Mouse (Mus musculus) midbrain, embryonic 11.5 days (tissue): ENCODE data around the gene Ggct. TPM values are rescaled to one million over a fixed set of nuclear protein-coding genes. Genes with fewer than 3 reads are reported as not detected.

ENCODE experiments used
- ATAC-seq: fragments of 200-750 bp; cut with Nextera tagmentation; 2 replicates; pipeline ENCODE4 v1.8.0; 2017; ENCODE audit warnings: moderate TSS enrichment, moderate library complexity; ENCODE audit not compliant: low FRiP score
- DNase-seq: peaks from one replicate; pipeline ENCODE4 v3.0.0; 2015; ENCODE audit warnings: low spot score; ENCODE audit errors: missing footprints
- H3K27ac ChIP-seq: fragments of 300-500 bp; sonication (generic); 2 replicates; pipeline ENCODE4 v1.5.1; 2014; ENCODE audit warnings: low read depth, low read length
- H3K27me3 ChIP-seq: fragments of 300-500 bp; sonication (generic); 2 replicates; pipeline ENCODE4 v1.6.1; 2014; ENCODE audit warnings: mild to moderate bottlenecking, low read length, moderate library complexity, mixed read lengths; ENCODE audit not compliant: control insufficient read depth, insufficient read depth
- H3K36me3 ChIP-seq: fragments of 300-500 bp; sonication (generic); 2 replicates; pipeline ENCODE4 v1.6.1; 2014; ENCODE audit warnings: mild to moderate bottlenecking, low read length, moderate library complexity, mixed read lengths; ENCODE audit not compliant: control insufficient read depth, insufficient read depth
- H3K4me1 ChIP-seq: fragments of 300-500 bp; sonication (generic); 2 replicates; pipeline ENCODE4 v1.6.1; 2014; ENCODE audit warnings: low read length; ENCODE audit not compliant: control insufficient read depth, insufficient read depth
- H3K4me2 ChIP-seq: fragments of 300-500 bp; sonication (generic); 2 replicates; pipeline ENCODE4 v1.6.1; 2014; ENCODE audit warnings: mild to moderate bottlenecking, moderate library complexity
- H3K4me3 ChIP-seq: fragments of 300-500 bp; sonication (generic); 2 replicates; pipeline ENCODE4 v1.5.1; 2014; ENCODE audit warnings: low read depth, low read length
- H3K9ac ChIP-seq: fragments of 300-500 bp; sonication (generic); 2 replicates; pipeline ENCODE4 v1.6.1; 2014; ENCODE audit warnings: low read length
- H3K9me3 ChIP-seq: fragments of 300-500 bp; sonication (generic); 2 replicates; pipeline ENCODE4 v1.6.1; 2016; ENCODE audit warnings: low read length; ENCODE audit not compliant: control insufficient read depth
- WGBS: fragments of 180-500 bp; shearing (Covaris S2); extraction: QIAGEN DNeasy Blood & Tissue Kit; methylation state at CpG from one replicate; pipeline ENCODE4 v1.1.7; 2014; 5-methylcytosine and 5-hydroxymethylcytosine counted together
- polyA plus RNA-seq: library from polyadenylated mRNA; unstranded; fragments of >200 nt; fragmentation: Nextera tagmentation; extraction: Ambion mirVana; gene quantifications from 2 replicates; pipeline ENCODE4 v1.2.1, GENCODE M21; 2014

Gene Ggct
- polyA plus RNA-seq = 12.9 and 14.4 TPM in 2 replicates

DNA sequence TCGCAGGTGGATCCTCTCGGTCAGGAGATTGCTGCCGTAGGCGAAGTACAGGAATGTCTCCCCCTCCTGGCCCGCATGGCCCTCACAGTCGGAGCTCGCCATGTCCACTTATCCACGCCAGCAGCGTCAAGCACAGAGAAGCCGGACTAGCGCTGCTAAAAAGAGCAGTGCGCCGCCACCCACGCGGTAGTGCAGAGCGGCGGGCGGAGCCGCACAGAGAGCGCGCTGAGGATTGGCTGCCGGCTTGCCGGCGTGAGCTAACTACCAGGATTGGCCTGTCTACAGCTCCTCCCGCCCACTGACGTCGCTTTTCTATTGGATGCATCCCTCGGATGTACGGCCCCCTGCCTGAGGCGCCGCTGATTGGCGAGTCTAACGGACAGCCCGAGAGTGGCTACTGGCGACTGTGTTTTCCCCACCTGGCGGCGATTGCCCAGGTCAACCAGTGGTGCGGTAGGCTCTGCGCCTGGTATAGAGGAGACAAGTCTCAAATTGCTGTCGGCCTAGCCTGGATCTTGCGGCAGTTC, at the start of gene Ggct:
TSS of gene Ggct (minus strand) at position 217 of the 527 bp plus-strand sequence.
- H3K4me1 ChIP-seq = peaks cover 3% of the 10 kb centered on the region; the same call in 1 of the 2 replicates
- H3K4me2 ChIP-seq = peak within 1 kb of the TSS; percentile 88
- H3K27me3 ChIP-seq = no peaks in the 10 kb centered on the region
- WGBS = 0% methylated on average over 41 of the region's 41 CpGs
- ATAC-seq = peak; percentile 100
- H3K9me3 ChIP-seq = no peaks in the 10 kb centered on the region
- no peak within 1 kb of the TSS for H3K27ac ChIP-seq
- H3K36me3 ChIP-seq = no peaks in the 10 kb centered on the region
- peak; percentile 98 for DNase-seq
- H3K4me3 ChIP-seq = peak within 1 kb of the TSS; percentile 52
- H3K9ac ChIP-seq = peak within 1 kb of the TSS; percentile 71

DNA sequence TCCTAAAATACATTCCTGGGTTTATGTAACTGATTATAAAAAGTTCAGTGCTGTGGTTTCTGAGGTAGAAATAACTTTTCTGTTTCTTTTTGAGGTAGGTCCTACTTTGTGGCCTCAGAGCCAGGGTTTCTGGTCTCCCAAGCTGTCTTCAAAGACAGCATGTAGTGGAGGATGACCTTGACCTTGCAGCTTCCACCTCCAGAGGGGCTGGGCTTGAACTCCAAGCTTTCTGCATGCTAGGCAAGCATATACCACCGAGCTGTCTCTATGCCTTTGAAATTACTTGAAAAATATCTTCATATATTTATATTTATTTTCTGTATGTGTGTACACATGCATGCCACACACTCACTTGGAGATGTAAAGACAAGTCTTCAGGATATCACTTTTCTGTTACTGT, 47.3 kb upstream of the Ggct start:
- ATAC-seq = no peak
- 84% methylated on average over 1 of the region's 1 CpGs for WGBS
- H3K4me2 ChIP-seq = no peak overlapping the region

DNA sequence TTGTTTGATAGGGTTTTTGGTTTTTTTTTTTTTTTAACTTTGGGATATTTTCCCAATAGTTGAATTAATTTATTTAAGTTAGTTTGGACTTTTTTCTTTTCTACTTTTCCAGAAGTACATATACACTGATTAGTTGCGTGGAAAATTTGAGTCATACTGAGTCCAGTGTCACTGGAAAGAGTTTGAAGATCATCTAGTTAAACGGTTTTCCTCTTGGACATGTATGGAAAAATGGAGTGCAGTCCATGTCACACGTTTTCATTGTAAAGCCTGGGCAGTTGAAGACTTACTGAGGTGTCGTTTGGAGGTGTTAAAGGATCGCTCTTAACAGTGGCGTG, 46.7 kb upstream of the Ggct start:
- peaks cover 9% of the 10 kb centered on the region for H3K4me1 ChIP-seq
- peak overlapping the region; percentile 74 for H3K4me2 ChIP-seq
- peak overlapping the region; percentile 77; the same call in 1 of the 2 replicates for H3K4me3 ChIP-seq
- no peaks in the 10 kb centered on the region for H3K9me3 ChIP-seq
- no peaks in the 10 kb centered on the region for H3K27me3 ChIP-seq
- no peaks in the 10 kb centered on the region for H3K36me3 ChIP-seq
- no peak overlapping the region for H3K27ac ChIP-seq
- no peak for ATAC-seq
- 85% methylated on average over 6 of the region's 6 CpGs for WGBS
- H3K9ac ChIP-seq = peak overlapping the region; percentile 93
- DNase-seq = no peak

More for the DNA sequence above, 47.3 kb upstream of the Ggct start:
- Histone ChIP-seq H3K27me3 (no peaks in the 10 kb centered on the region), H3K27ac (no peak overlapping the region), H3K9me3 (no peaks in the 10 kb centered on the region), H3K4me3 (no peak overlapping the region), H3K4me1 (peaks cover 11% of the 10 kb centered on the region), H3K36me3 (no peaks in the 10 kb centered on the region), H3K9ac (no peak overlapping the region)
- peak; percentile 76 for DNase-seq

DNA sequence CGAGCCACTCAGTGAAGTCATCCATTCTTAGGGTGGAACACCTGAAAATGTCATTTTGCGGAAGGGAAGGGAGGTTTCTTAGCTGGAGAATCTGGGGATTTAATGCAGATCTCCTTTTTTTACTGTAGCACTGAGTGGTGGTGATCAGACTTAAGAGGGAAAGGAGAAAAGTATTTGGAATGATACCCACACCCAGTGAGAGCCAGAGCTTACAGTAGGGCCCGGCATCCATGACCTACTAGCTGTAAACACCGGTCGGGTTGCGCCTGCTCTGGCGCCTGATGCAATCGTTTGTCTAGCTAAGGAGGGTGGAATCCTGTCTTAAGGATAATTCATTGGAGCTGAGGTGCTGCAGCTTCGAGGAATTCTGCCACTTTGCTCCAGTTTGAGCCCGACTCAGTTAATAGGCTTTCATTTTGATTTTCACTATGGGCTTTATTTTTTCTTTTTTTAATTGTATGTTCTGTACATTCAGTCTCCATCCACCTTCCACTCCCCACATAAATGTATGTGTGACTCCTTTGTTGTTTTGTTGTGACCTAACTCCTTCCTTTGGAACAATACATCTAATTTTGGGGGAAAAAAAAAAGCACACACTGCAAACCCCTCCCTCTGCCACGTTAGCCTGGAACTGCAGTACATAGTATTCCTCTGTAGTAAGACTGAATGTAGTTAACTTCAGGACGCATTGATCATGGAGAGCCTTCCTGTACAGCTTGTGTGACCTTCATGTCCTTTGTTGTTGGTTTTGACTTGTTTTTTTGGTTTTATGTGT, 46.1 kb upstream of the Ggct start:
- peaks cover 7% of the 10 kb centered on the region for H3K4me1 ChIP-seq
- H3K27me3 ChIP-seq = no peaks in the 10 kb centered on the region
- ATAC-seq = no peak
- H3K9me3 ChIP-seq = no peaks in the 10 kb centered on the region
- H3K27ac ChIP-seq = no peak overlapping the region; the same call in 1 of the 2 replicates
- peak overlapping the region; percentile 93 for H3K9ac ChIP-seq
- DNase-seq = peak; percentile 86
- H3K4me3 ChIP-seq = peak overlapping the region; percentile 77
- 4% methylated on average over 12 of the region's 12 CpGs for WGBS
- H3K36me3 ChIP-seq = no peaks in the 10 kb centered on the region
- H3K4me2 ChIP-seq = peak overlapping the region; percentile 74

DNA sequence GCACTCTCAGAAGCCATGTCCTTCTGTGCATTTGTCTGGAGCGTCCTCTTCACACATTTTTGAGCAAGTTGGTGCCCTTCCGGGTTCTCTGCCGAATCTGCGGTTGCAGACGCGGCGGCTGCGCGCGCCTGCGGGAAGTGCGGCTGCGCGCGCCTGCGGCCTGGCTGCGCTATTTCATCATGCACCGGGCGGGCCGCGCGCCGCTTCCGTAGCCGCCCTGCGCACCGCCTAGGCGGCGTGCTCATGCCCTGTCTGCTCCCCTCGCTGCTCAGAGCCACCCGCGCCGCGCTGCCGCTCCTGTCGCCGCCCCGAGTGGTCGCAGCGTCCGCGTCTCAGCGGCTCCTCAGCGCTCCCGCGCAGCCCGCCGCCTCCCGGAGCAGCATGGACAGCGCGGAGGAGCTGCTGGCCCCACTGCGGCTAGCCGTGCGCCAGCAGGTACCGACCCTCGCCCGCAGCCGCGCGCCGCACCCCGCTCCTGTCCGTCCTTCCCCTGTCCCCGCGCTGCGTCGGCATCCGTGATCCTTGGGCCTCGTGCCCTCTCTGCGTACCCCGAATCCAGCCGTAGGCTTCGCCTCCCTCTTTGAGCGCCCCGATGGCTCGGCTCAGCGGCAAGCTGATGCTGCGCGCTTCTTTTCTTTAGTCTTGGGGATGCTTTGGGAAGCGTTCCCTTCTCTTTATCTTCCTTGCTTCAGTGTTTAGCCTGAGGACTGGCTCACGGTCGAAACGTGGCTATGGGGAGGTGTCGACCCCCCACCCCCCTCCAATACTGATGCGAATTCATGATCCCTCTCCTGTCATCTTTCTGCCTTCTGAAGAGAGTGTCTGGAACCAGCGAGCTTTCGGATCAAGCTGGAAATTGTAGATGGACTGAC, 45.3 kb upstream of the Ggct start, which contains the start of gene Gars:
TSS of gene Gars (plus strand) at position 209 of the 872 bp plus-strand sequence.
- Histone ChIP-seq H3K4me1 (peaks cover 7% of the 10 kb centered on the region), H3K27me3 (no peaks in the 10 kb centered on the region), H3K9me3 (no peaks in the 10 kb centered on the region), H3K4me3 (peak within 1 kb of the TSS; percentile 77), H3K27ac (peak within 1 kb of the TSS; percentile 88), H3K36me3 (no peaks in the 10 kb centered on the region), H3K4me2 (peak within 1 kb of the TSS; percentile 74), H3K9ac (peak within 1 kb of the TSS; percentile 93)
- WGBS = under 1% methylated on average over 86 of the region's 87 CpGs
- peak; percentile 99 for DNase-seq
- peak; percentile 96 for ATAC-seq

DNA sequence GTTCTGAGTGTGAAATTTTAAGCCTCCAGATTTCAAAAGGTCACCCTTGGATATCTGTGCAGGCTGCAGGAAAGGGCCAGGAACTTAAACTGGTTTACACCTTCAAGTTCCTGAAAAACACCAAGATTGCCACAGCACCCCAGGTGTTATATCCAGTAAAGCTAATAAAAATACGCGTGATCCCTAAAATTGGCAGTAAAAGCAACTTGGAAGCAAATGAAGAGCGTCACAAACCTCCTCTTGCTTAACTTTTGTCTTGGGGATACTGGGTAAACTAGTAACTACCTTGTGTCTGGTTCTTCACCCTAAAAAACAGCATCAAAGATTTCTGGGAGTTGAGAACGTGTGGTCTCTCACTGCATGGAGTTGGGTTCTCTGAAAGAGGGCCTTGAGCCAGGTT, 44.0 kb upstream of the Ggct start:
- Histone ChIP-seq H3K4me3 (no peak overlapping the region), H3K27me3 (no peaks in the 10 kb centered on the region), H3K9ac (no peak overlapping the region), H3K36me3 (no peaks in the 10 kb centered on the region), H3K4me1 (peaks cover 7% of the 10 kb centered on the region), H3K4me2 (no peak overlapping the region), H3K27ac (no peak overlapping the region), H3K9me3 (no peaks in the 10 kb centered on the region)
- DNase-seq (peak; percentile 35), ATAC-seq (no peak)
- WGBS = 88% methylated on average over 4 of the region's 4 CpGs

DNA sequence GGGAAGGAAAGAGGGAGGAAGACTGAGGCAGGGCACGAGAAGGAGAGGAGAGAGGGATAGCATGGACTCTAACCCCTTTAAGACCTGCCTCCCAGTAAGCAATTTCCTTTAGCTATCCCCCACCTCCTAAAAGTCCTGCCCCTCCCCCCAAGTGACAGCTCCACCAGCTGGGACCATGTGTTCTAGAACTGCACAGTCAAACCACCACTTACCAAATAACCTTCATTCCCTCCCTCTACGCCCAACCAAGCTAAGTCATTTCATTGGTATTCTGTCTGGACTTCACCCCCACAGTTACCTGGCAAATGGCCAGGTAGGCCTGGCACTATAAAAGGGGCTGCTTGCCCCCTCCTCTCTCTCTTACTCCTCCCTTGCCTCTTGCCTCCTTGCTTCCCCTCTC, 34.9 kb upstream of the Ggct start:
- WGBS = 90% methylated on average over 2 of the region's 2 CpGs
- H3K4me1 ChIP-seq = no peaks in the 10 kb centered on the region
- no peaks in the 10 kb centered on the region for H3K9me3 ChIP-seq
- H3K4me2 ChIP-seq = no peak overlapping the region
- H3K9ac ChIP-seq = no peak overlapping the region
- DNase-seq (no peak), ATAC-seq (no peak)
- H3K27ac ChIP-seq = no peak overlapping the region
- no peak overlapping the region for H3K4me3 ChIP-seq
- H3K36me3 ChIP-seq = no peaks in the 10 kb centered on the region
- H3K27me3 ChIP-seq = no peaks in the 10 kb centered on the region

DNA sequence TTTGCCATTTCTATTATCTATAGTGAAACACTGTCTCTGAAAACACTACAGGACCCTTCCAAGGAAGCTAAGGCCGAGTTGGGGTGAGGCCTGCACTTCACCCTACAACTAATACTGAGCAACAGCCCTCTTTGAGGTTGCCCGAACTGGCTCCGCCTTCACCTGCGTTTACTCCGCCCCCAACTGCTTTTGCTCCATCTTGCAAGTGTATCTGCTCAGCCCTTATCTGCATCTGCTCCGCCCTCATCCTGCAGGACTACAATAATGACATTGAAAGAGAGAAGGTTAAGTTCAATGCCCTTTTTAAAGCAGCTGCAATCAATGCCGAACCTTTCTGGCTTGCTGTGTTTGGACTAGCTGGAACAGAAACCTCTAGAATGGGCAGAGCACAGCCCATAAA, 29.1 kb upstream of the Ggct start:
- Histone ChIP-seq H3K27ac (no peak overlapping the region), H3K4me3 (no peak overlapping the region), H3K4me1 (no peaks in the 10 kb centered on the region), H3K36me3 (no peaks in the 10 kb centered on the region), H3K9me3 (no peaks in the 10 kb centered on the region), H3K4me2 (no peak overlapping the region), H3K9ac (no peak overlapping the region), H3K27me3 (no peaks in the 10 kb centered on the region)
- no peak for DNase-seq
- WGBS = 88% methylated on average over 7 of the region's 7 CpGs
- no peak for ATAC-seq

DNA sequence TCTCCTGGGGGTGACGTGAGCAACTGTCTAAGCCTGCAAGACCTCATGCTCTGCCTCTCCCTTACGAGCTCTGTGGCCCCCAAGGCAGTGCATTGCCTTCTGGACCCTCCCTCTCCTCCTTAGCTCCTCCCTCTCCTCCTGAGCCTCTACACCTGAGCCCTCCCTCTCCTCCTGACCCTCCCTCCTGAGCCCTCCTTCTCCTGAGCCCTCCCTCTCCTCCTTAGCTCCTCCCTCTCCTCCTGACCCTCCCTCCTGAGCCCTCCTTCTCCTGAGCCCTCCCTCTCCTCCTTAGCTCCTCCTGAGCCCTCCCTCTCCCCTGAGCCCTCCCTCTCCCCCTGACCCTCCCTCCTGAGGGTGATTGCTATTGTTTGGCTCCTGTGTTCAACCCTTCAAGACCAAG, 25.7 kb upstream of the Ggct start:
- H3K36me3 ChIP-seq = no peaks in the 10 kb centered on the region
- H3K4me3 ChIP-seq = no peak overlapping the region
- H3K27ac ChIP-seq = no peak overlapping the region
- DNase-seq = no peak
- 63% methylated on average over 2 of the region's 2 CpGs for WGBS
- no peaks in the 10 kb centered on the region for H3K4me1 ChIP-seq
- no peaks in the 10 kb centered on the region for H3K9me3 ChIP-seq
- no peak for ATAC-seq
- H3K4me2 ChIP-seq = no peak overlapping the region
- no peaks in the 10 kb centered on the region for H3K27me3 ChIP-seq
- H3K9ac ChIP-seq = no peak overlapping the region
